Mouse (Mus musculus) midbrain, embryonic 15.5 days (tissue): ENCODE data around the gene Stk19. TPM values are rescaled to one million over a fixed set of nuclear protein-coding genes. Genes with fewer than 3 reads are reported as not detected.
"Not testable (repeated sequence)": the region's sequence is repeated elsewhere in the genome, so short reads cannot be mapped to it uniquely, and the experiment has no call there.

Experiments
- ATAC-seq: fragments of 200-750 bp; cut with Nextera tagmentation; replicated peaks from 2 replicates; pipeline ENCODE4 v1.8.0; 2017; ENCODE audit warnings: moderate TSS enrichment
- H3K27ac ChIP-seq: fragments of 300-500 bp; sonication (generic); 2 replicates; pipeline ENCODE4 v1.5.1; 2015; ENCODE audit warnings: mild to moderate bottlenecking, inconsistent platforms
- H3K27me3 ChIP-seq: fragments of 300-500 bp; sonication (generic); replicated peaks from 2 replicates; pipeline ENCODE4 v1.6.1; 2015; ENCODE audit warnings: inconsistent platforms
- H3K36me3 ChIP-seq: fragments of 300-500 bp; sonication (generic); replicated peaks from 2 replicates; pipeline ENCODE4 v1.6.1; 2015; ENCODE audit warnings: inconsistent platforms
- H3K4me1 ChIP-seq: fragments of 300-500 bp; sonication (generic); 2 replicates; pipeline ENCODE4 v1.6.1; 2015; ENCODE audit warnings: inconsistent platforms
- H3K4me2 ChIP-seq: fragments of 300-500 bp; sonication (generic); 2 replicates; pipeline ENCODE4 v1.6.1; 2015; ENCODE audit warnings: inconsistent platforms, mild to moderate bottlenecking, moderate library complexity
- H3K4me3 ChIP-seq: fragments of 300-500 bp; sonication (generic); 2 replicates; pipeline ENCODE4 v1.5.1; 2015; ENCODE audit warnings: mild to moderate bottlenecking, inconsistent platforms
- H3K9ac ChIP-seq: fragments of 300-500 bp; sonication (generic); 2 replicates; pipeline ENCODE4 v1.6.1; 2015; ENCODE audit warnings: mild to moderate bottlenecking, inconsistent platforms
- H3K9me3 ChIP-seq: fragments of 300-500 bp; sonication (generic); 2 replicates; pipeline ENCODE4 v1.6.1; 2016; ENCODE audit warnings: inconsistent platforms
- WGBS: fragments of 180-500 bp; shearing (Covaris S2); methylation state at CpG from one replicate; pipeline ENCODE4 v1.1.7; 2015; ENCODE audit warnings: mixed read lengths; 5-methylcytosine and 5-hydroxymethylcytosine counted together
- polyA plus RNA-seq: library from polyadenylated mRNA; unstranded; fragments of >200 nt; fragmentation: Nextera tagmentation; extraction: Ambion mirVana; gene quantifications from 2 replicates; pipeline ENCODE4 v1.2.1, GENCODE M21; 2015

The Stk19 gene
- polyA plus RNA-seq, 1 experiment from 2014 or later = 41.2 TPM

GRCm38 (mm10) chr17:34836155-34836855 is 440 bp downstream of the Stk19 start:
- Histone ChIP-seq H3K36me3 (peaks cover 29% of the 10 kb centered on the region), H3K9ac (peak overlapping the region; percentile 70)
- 3% methylated on average over 48 of the region's 48 CpGs for WGBS

GRCm38 (mm10) chr17:34830776-34831175 is 6.0 kb downstream of the Stk19 start:
- WGBS = 88% methylated on average over 1 of the region's 1 CpGs
- Histone ChIP-seq H3K4me1 (peaks cover 10% of the 10 kb centered on the region), H3K36me3 (peaks cover 41% of the 10 kb centered on the region)
- not testable (repeated sequence) for H3K27me3 ChIP-seq, H3K27ac ChIP-seq, H3K4me2 ChIP-seq, H3K4me3 ChIP-seq, H3K9ac ChIP-seq, ATAC-seq, H3K9me3 ChIP-seq

More at GRCm38 (mm10) chr17:34836155-34836855, 440 bp downstream of the Stk19 start:
- Histone ChIP-seq H3K4me2 (peak overlapping the region; percentile 98), H3K4me3 (peak overlapping the region; percentile 87), H3K27me3 (no peaks in the 10 kb centered on the region), H3K4me1 (peaks cover 31% of the 10 kb centered on the region), H3K27ac (peak overlapping the region; percentile 84), H3K9me3 (no peaks in the 10 kb centered on the region)
- peak; percentile 85 for ATAC-seq

- no peaks in the 10 kb centered on the region for H3K4me1 ChIP-seq
- H3K9me3 ChIP-seq = no peaks in the 10 kb centered on the region
- no peak overlapping the region for H3K9ac ChIP-seq
- no peak for ATAC-seq
- no peaks in the 10 kb centered on the region for H3K36me3 ChIP-seq
- no peaks in the 10 kb centered on the region for H3K27me3 ChIP-seq
- 81% methylated on average over 7 of the region's 7 CpGs for WGBS
- H3K27ac ChIP-seq = no peak overlapping the region
- no peak overlapping the region for H3K4me2 ChIP-seq
- no peak overlapping the region for H3K4me3 ChIP-seq
Measured at GRCm38 (mm10) chr17:34814818-34815370, 21.9 kb downstream of the Stk19 start.

- not testable (repeated sequence) for H3K27ac ChIP-seq, H3K36me3 ChIP-seq, H3K9ac ChIP-seq, H3K27me3 ChIP-seq, ATAC-seq, H3K4me2 ChIP-seq, H3K9me3 ChIP-seq, H3K4me3 ChIP-seq, H3K4me1 ChIP-seq
- 63% methylated on average over 12 of the region's 12 CpGs for WGBS
Measured at GRCm38 (mm10) chr17:34813747-34814146, 23.0 kb downstream of the Stk19 start.

GRCm38 (mm10) chr17:34811275-34811674 is 25.5 kb downstream of the Stk19 start:
- no peak overlapping the region for H3K4me3 ChIP-seq
- H3K27me3 ChIP-seq = no peaks in the 10 kb centered on the region
- H3K9ac ChIP-seq = no peak overlapping the region
- H3K9me3 ChIP-seq = no peaks in the 10 kb centered on the region
- no peak for ATAC-seq
- 74% methylated on average over 15 of the region's 15 CpGs for WGBS
- H3K4me1 ChIP-seq = no peaks in the 10 kb centered on the region
- no peak overlapping the region for H3K4me2 ChIP-seq
- H3K36me3 ChIP-seq = no peaks in the 10 kb centered on the region
- H3K27ac ChIP-seq = no peak overlapping the region

- 86% methylated on average over 8 of the region's 8 CpGs for WGBS
Measured at GRCm38 (mm10) chr17:34810811-34811210, 25.9 kb downstream of the Stk19 start.

GRCm38 (mm10) chr17:34810411-34810810 is 26.3 kb downstream of the Stk19 start:
- H3K4me1 ChIP-seq, H3K4me2 ChIP-seq, H3K9ac ChIP-seq, H3K27me3 ChIP-seq, H3K36me3 ChIP-seq, H3K4me3 ChIP-seq, H3K27ac ChIP-seq, ATAC-seq, H3K9me3 ChIP-seq: not testable (repeated sequence)
- WGBS = 90% methylated on average over 5 of the region's 5 CpGs

More at GRCm38 (mm10) chr17:34810811-34811210, 25.9 kb downstream of the Stk19 start:
- H3K9me3 ChIP-seq, H3K27ac ChIP-seq, H3K4me1 ChIP-seq, H3K27me3 ChIP-seq, H3K4me3 ChIP-seq, H3K36me3 ChIP-seq, ATAC-seq, H3K4me2 ChIP-seq, H3K9ac ChIP-seq: not testable (repeated sequence)

GRCm38 (mm10) chr17:34808599-34809205 is 28.0 kb downstream of the Stk19 start:
- no peak for ATAC-seq
- Histone ChIP-seq H3K4me1 (no peaks in the 10 kb centered on the region), H3K27ac (no peak overlapping the region), H3K27me3 (no peaks in the 10 kb centered on the region), H3K9ac (no peak overlapping the region), H3K36me3 (no peaks in the 10 kb centered on the region), H3K4me3 (no peak overlapping the region), H3K9me3 (no peaks in the 10 kb centered on the region), H3K4me2 (no peak overlapping the region)
- WGBS = 84% methylated on average over 6 of the region's 6 CpGs

- ATAC-seq = no peak
- H3K9me3 ChIP-seq = no peaks in the 10 kb centered on the region
Measured at GRCm38 (mm10) chr17:34807176-34807575, 29.6 kb downstream of the Stk19 start.

GRCm38 (mm10) chr17:34804871-34805562 is 31.7 kb downstream of the Stk19 start:
- Histone ChIP-seq H3K4me2 (no peak overlapping the region), H3K27ac (no peak overlapping the region), H3K4me3 (no peak overlapping the region), H3K27me3 (no peaks in the 10 kb centered on the region), H3K9me3 (no peaks in the 10 kb centered on the region), H3K36me3 (no peaks in the 10 kb centered on the region), H3K4me1 (no peaks in the 10 kb centered on the region), H3K9ac (no peak overlapping the region)
- 78% methylated on average over 6 of the region's 6 CpGs for WGBS
- no peak for ATAC-seq

More at GRCm38 (mm10) chr17:34807176-34807575, 29.6 kb downstream of the Stk19 start:
- Histone ChIP-seq H3K36me3 (no peaks in the 10 kb centered on the region), H3K4me2 (no peak overlapping the region), H3K4me3 (no peak overlapping the region), H3K27me3 (no peaks in the 10 kb centered on the region), H3K4me1 (no peaks in the 10 kb centered on the region), H3K27ac (no peak overlapping the region), H3K9ac (no peak overlapping the region)
- WGBS = 72% methylated on average over 3 of the region's 3 CpGs

GRCm38 (mm10) chr17:34804301-34804700 is 32.4 kb downstream of the Stk19 start, which contains the start of gene Cyp21a1:
TSS of gene Cyp21a1 (minus strand) at chr17:34804561.
- not testable (repeated sequence) for ATAC-seq, H3K4me3 ChIP-seq, H3K9ac ChIP-seq, H3K27me3 ChIP-seq, H3K36me3 ChIP-seq, H3K4me2 ChIP-seq, H3K9me3 ChIP-seq, H3K4me1 ChIP-seq, H3K27ac ChIP-seq
- 90% methylated on average over 3 of the region's 6 CpGs for WGBS

- not testable (repeated sequence) for H3K27ac ChIP-seq, H3K9me3 ChIP-seq, H3K36me3 ChIP-seq, H3K9ac ChIP-seq, ATAC-seq, H3K27me3 ChIP-seq, H3K4me3 ChIP-seq, H3K4me1 ChIP-seq, H3K4me2 ChIP-seq
- WGBS = 95% methylated on average over 6 of the region's 6 CpGs
Measured at GRCm38 (mm10) chr17:34803367-34803766, 33.4 kb downstream of the Stk19 start.
